Mouse (Mus musculus) neural tube, embryonic 14.5 days (tissue): ENCODE measurements at regions not wholly inside any gene's neighbourhood (a gene's known extent, or its start where the extent isn't known, plus 50 kb on each side); places are given as distances from the start of the nearest gene placed in this dataset.

ENCODE experiments used
- ATAC-seq: fragments of 200-750 bp; cut with Nextera tagmentation; 2 replicates; pipeline ENCODE4 v1.8.0; 2017; ENCODE audit warnings: low read depth, mild to moderate bottlenecking, moderate TSS enrichment, moderate library complexity
- H3K27ac ChIP-seq: fragments of 300-500 bp; sonication (generic); 2 replicates; pipeline ENCODE4 v1.5.1; 2014; ENCODE audit warnings: low read depth, mild to moderate bottlenecking, control low read depth, low read length, moderate library complexity, mixed read lengths
- H3K27me3 ChIP-seq: fragments of 300-500 bp; sonication (generic); 2 replicates; pipeline ENCODE4 v1.6.1; 2014; ENCODE audit warnings: low read length; ENCODE audit not compliant: control insufficient read depth, insufficient read depth
- H3K36me3 ChIP-seq: fragments of 300-500 bp; sonication (generic); 2 replicates; pipeline ENCODE4 v1.6.1; 2014; ENCODE audit warnings: low read length, mixed read lengths; ENCODE audit not compliant: control insufficient read depth, insufficient read depth
- H3K4me1 ChIP-seq: fragments of 300-500 bp; sonication (generic); 2 replicates; pipeline ENCODE4 v1.6.1; 2014; ENCODE audit warnings: low read length; ENCODE audit not compliant: control insufficient read depth, insufficient read depth
- H3K4me2 ChIP-seq: fragments of 300-500 bp; sonication (generic); 2 replicates; pipeline ENCODE4 v1.6.1; 2014; ENCODE audit warnings: mild to moderate bottlenecking, low read depth, low read length, control low read depth
- H3K4me3 ChIP-seq: fragments of 300-500 bp; sonication (generic); 2 replicates; pipeline ENCODE4 v1.5.1; 2014; ENCODE audit warnings: low read depth, low read length, control low read depth, mixed read lengths
- H3K9ac ChIP-seq: fragments of 300-500 bp; sonication (generic); replicated peaks from 2 replicates; pipeline ENCODE4 v1.6.1; 2014; ENCODE audit warnings: low read depth, mild to moderate bottlenecking, control low read depth, low read length, mixed read lengths
- H3K9me3 ChIP-seq: fragments of 300-500 bp; sonication (generic); 2 replicates; pipeline ENCODE4 v1.6.1; 2016; ENCODE audit warnings: low read length; ENCODE audit not compliant: control insufficient read depth
- WGBS: fragments of 180-500 bp; shearing (Covaris S2); extraction: QIAGEN DNeasy Blood & Tissue Kit; methylation state at CpG from one replicate; pipeline ENCODE4 v1.1.7; 2014; 5-methylcytosine and 5-hydroxymethylcytosine counted together

DNA sequence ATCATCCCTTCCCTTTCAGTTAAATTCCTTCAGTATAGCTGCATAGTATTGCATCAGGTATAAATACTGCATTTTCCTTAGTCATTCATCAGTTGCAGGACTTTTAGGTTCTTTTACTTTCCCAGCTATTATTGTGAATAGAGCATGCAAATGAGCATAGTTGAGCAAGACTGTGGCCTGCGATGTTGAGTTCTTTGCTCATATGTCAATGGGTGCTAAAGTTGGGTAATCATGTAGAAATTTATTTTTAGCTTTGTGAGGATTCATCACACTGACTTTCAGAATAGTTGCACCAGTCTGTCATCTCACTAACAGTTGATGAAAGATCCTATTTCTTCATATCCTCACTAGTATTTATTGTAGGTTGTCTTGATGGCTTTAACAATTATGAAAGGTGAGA, 380.3 kb upstream of the Arrdc3 start:
- H3K9ac ChIP-seq, result no peak overlapping the region
- WGBS, result 93% methylated on average over 1 of the region's 1 CpGs
- no peak overlapping the region for H3K27ac ChIP-seq
- H3K36me3 ChIP-seq, result no peaks in the 10 kb centered on the region
- no peaks in the 10 kb centered on the region for H3K4me1 ChIP-seq
- no peaks in the 10 kb centered on the region for H3K9me3 ChIP-seq
- no peak overlapping the region for H3K4me2 ChIP-seq
- ATAC-seq, result no peak
- H3K27me3 ChIP-seq, result no peaks in the 10 kb centered on the region
- no peak overlapping the region for H3K4me3 ChIP-seq

GRCm38 (mm10) chr13:80514171-80514981, 368.8 kb upstream of the Arrdc3 start:
- Histone ChIP-seq H3K4me1 (0 out of 2 replicates have a peak, but pooled peaks cover 2% of the 10 kb centered on the region), H3K9ac (no peak overlapping the region), H3K27me3 (no peaks in the 10 kb centered on the region), H3K27ac (no peak overlapping the region), H3K4me2 (no peak overlapping the region), H3K4me3 (no peak overlapping the region), H3K36me3 (no peaks in the 10 kb centered on the region), H3K9me3 (no peaks in the 10 kb centered on the region)
- ATAC-seq, result peak; percentile 77
- 16% methylated on average over 3 of the region's 3 CpGs for WGBS

GRCm38 (mm10) chr13:80514982-80515253, 368.3 kb upstream of the Arrdc3 start:
- H3K27me3 ChIP-seq, result no peaks in the 10 kb centered on the region
- H3K4me2 ChIP-seq, result no peak overlapping the region

GRCm38 (mm10) chr13:80518836-80519235, 364.3 kb upstream of the Arrdc3 start:
- H3K9ac ChIP-seq, result no peak overlapping the region
- H3K27ac ChIP-seq, result no peak overlapping the region
- no peaks in the 10 kb centered on the region for H3K27me3 ChIP-seq
- H3K4me1 ChIP-seq, result 0 out of 2 replicates have a peak, but pooled peaks cover 2% of the 10 kb centered on the region
- no peak for ATAC-seq
- no peak overlapping the region for H3K4me2 ChIP-seq
- H3K36me3 ChIP-seq, result no peaks in the 10 kb centered on the region
- H3K4me3 ChIP-seq, result no peak overlapping the region
- 53% methylated on average over 1 of the region's 1 CpGs for WGBS
- H3K9me3 ChIP-seq, result no peaks in the 10 kb centered on the region

More at GRCm38 (mm10) chr13:80514982-80515253, 368.3 kb upstream of the Arrdc3 start:
- peak; percentile 75 for ATAC-seq
- no peak overlapping the region for H3K9ac ChIP-seq
- H3K36me3 ChIP-seq, result no peaks in the 10 kb centered on the region
- no peaks in the 10 kb centered on the region for H3K9me3 ChIP-seq
- no peak overlapping the region for H3K4me3 ChIP-seq
- H3K4me1 ChIP-seq, result 0 out of 2 replicates have a peak, but pooled peaks cover 2% of the 10 kb centered on the region
- 25% methylated on average over 4 of the region's 4 CpGs for whole genome bisulfite sequencing
- H3K27ac ChIP-seq, result no peak overlapping the region

DNA sequence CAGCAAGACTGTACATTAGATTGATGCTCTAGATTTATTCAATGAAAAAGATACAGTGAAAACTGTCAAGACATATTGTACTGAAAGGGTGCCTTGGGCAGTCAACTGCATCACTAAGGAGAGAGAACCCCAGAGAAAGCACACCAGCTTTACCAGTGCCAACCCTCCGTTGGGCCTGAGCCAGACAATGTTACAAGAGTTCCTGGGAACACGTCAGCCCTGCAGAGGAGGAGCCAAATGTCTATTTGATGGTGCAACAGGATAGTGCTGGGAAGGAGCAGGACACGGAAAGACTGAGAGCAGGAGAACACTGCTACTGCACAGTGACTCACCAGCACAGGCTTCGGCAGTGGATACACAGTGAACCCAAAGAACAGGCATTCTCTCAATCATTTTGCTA, 363.4 kb upstream of the Arrdc3 start:
- Histone ChIP-seq H3K4me1 (0 out of 2 replicates have a peak, but pooled peaks cover 2% of the 10 kb centered on the region), H3K4me3 (no peak overlapping the region), H3K27ac (no peak overlapping the region), H3K9ac (no peak overlapping the region), H3K4me2 (no peak overlapping the region), H3K36me3 (no peaks in the 10 kb centered on the region), H3K27me3 (no peaks in the 10 kb centered on the region), H3K9me3 (no peaks in the 10 kb centered on the region)
- peak; percentile 24; the same call in 1 of the 2 replicates for ATAC-seq
- WGBS, result 69% methylated on average over 4 of the region's 4 CpGs

DNA sequence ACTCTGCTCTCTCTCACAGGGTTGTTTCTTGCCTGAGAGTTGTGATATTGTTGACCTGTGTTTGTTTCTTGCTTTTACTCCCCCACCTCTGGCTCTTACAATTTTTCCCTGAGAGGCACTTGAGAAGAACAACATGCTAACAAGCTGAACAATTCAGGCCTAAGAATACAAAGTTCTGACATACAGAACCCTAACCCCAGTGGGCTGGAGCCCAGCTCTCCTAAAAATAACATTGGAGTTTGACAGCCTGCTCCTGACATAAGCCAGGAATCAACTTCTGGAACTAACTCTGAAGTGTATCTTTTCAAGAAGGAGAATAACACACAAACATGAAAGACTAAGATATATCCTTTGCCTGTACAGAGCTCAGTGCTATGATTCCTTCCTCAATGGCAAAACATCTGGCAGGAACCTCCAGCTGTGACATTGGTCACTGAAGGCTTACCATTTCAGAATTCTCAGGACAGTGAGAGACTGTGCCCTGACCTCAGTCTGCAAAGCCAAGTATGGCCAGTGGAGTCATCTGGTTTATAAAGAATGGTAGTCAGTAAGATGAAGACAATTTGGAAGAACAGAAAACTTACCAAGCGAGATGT, 347.3 kb upstream of the Arrdc3 start:
- 93% methylated on average over 1 of the region's 1 CpGs for WGBS

DNA sequence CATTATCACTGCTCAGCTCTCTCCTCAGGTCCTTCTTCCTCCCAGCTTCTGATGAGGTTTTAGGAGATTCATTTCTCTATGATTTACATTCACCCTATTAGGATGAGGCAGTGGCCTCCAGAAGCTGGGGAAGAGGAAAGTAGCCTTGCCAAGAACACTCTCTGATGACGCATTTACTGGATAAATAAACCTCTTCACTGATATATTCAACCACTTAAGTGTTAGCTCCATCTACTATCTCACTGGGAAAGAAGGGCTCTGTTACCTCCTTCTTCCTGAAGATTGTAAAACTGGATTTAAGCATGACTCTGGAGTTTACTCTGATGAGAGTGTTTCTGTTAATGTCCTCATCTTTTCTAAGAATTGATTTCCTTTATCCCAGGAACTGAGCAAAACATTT, 338.2 kb upstream of the Arrdc3 start:
- H3K36me3 ChIP-seq, result no peaks in the 10 kb centered on the region
- 78% methylated on average over 1 of the region's 1 CpGs for whole genome bisulfite sequencing
- H3K27ac ChIP-seq, result no peak overlapping the region
- H3K9me3 ChIP-seq, result no peaks in the 10 kb centered on the region
- no peak for ATAC-seq
- H3K4me3 ChIP-seq, result no peak overlapping the region
- no peaks in the 10 kb centered on the region for H3K27me3 ChIP-seq
- no peak overlapping the region for H3K9ac ChIP-seq
- no peaks in the 10 kb centered on the region for H3K4me1 ChIP-seq
- H3K4me2 ChIP-seq, result no peak overlapping the region

More for the DNA sequence above, 347.3 kb upstream of the Arrdc3 start:
- H3K27me3 ChIP-seq, result no peaks in the 10 kb centered on the region
- no peaks in the 10 kb centered on the region for H3K36me3 ChIP-seq
- H3K4me2 ChIP-seq, result no peak overlapping the region
- H3K4me1 ChIP-seq, result no peaks in the 10 kb centered on the region
- no peak for ATAC-seq
- H3K4me3 ChIP-seq, result no peak overlapping the region
- H3K27ac ChIP-seq, result no peak overlapping the region
- no peak overlapping the region for H3K9ac ChIP-seq
- H3K9me3 ChIP-seq, result no peaks in the 10 kb centered on the region

DNA sequence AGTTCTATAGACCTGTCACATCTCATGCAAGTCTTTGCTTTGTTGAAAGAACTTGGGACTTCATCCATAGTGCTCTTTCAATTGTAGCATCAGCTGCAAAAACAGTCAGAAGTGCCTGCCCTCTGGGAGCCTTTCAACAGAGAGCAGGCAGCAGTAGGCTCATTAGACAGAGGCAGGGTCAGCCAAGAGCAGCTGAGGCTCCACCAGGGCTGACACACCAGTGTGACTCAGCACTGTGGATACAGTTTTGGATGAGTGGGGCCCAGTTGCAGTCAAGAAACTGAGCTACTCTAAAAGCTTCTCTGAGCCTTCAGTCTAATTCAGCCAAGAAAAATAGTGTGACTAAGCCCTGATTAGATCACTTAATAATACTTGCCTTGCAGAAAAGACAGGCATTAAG, 326.0 kb upstream of the Arrdc3 start:
- Histone ChIP-seq H3K4me1 (no peaks in the 10 kb centered on the region), H3K9me3 (no peaks in the 10 kb centered on the region), H3K27me3 (no peaks in the 10 kb centered on the region), H3K36me3 (no peaks in the 10 kb centered on the region), H3K27ac (no peak overlapping the region), H3K9ac (no peak overlapping the region), H3K4me3 (no peak overlapping the region), H3K4me2 (no peak overlapping the region)
- peak; percentile 85; the same call in 1 of the 2 replicates for ATAC-seq
